Mouse (Mus musculus) spleen, postnatal 0 days (tissue): ENCODE results near the gene Szrd1. TPM values are rescaled to one million over a fixed set of nuclear protein-coding genes. Genes with fewer than 3 reads are reported as not detected.

Experiments
- polyA plus RNA-seq: library from polyadenylated mRNA; unstranded; fragments of >200 nt; fragmentation: Nextera tagmentation; extraction: Ambion mirVana; gene quantifications from 2 replicates; pipeline ENCODE4 v1.2.1, GENCODE M21; 2015

The Szrd1 gene
- polyA plus RNA-seq, result 16.1 and 16.3 TPM in 2 replicates

GRCm38 (mm10) chr4:141139116-141139970, at the start of gene Szrd1:
TSS of gene Szrd1 (minus strand) at chr4:141139775.

DNA sequence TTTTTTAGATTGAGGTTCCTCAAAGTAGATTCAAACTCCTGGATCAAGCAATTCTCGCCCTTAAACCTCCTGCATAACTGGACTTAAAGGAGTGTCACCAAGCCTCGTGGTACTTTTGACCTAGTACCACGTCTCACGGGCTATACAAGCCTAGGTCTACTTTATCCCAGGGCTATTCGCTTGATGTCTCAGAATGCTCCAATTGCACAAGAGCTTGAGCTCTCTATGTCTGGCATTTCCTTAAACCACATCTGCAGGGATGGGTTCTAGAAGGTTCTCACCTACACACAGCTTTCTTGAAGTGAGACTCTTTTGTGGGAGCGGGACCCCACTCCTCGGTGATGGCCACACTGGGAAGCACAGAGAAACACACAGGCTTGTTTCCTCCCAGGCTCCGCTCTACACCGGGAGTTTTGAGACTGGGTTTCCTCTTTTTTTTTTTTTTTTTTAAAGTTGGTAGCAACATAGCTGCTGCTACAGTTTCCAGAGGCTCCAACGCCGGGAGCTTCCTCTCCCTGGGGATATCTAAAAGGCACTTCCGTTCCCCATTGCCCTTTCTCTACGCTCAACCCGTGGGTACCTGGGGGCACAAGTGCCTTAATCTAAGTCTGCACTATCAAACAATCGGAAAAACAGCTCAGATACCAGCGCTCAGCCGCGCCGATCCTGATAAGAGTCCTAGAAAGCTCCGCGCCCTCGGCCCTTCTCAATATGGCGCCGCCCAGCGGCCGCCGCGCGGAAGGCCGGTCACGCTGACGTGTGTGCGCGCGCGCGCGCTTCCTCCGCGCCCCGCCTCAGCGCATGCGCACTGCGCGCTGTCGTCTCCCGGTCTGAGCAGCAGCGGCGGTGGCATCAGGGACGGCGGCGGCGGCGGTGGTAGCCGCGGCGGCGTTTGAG, 7.8 kb upstream of the Szrd1 start, which contains the start of gene Fbxo42:
Gene Fbxo42 (plus strand): TSS at position 802 of the 897 bp plus-strand sequence.

DNA sequence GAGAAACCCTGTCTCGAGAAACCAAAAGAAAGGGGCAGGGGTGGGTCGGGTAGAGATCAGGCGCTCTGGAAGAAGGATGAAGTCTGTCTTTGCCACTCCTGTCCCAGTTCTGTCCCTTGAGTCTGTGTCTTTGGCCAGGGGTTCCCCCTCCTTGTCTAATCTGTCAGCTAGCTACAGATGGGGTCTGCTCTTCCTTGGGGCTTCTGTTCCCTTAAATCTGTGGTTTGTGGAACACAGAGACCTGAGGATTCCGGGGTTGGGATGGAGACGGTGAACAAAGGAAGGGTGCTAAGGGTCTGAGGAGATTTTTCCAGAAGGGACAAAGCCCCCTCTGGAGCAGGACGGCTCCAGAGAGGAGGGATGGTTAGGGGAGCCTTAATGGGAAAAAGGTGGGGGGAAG, 51.5 kb downstream of the Szrd1 start, which contains the start of gene Spata21:
Gene Spata21 (plus strand): TSS at position 301 of the 400 bp plus-strand sequence.

GRCm38 (mm10) chr4:141077681-141078509, 61.7 kb downstream of the Szrd1 start, which contains the start of gene Necap2:
TSS of gene Necap2 (minus strand) at chr4:141078357.

Other genes with a start within 250 kb of the Szrd1 start
- gene Padi2, start 233.4 kb downstream of the Szrd1 start, polyA plus RNA-seq, result 2.7 and 5.5 TPM in 2 replicates
- 195 and 204 TPM in 2 replicates for gene Sdhb, start 178.6 kb downstream of the Szrd1 start, polyA plus RNA-seq
- gene Atp13a2, start 152.9 kb downstream of the Szrd1 start, polyA plus RNA-seq, result 21.9 and 32.8 TPM in 2 replicates
- gene Mfap2, start 129.4 kb downstream of the Szrd1 start, polyA plus RNA-seq, result 110 and 150 TPM in 2 replicates
- gene Crocc, start 79.2 kb downstream of the Szrd1 start, polyA plus RNA-seq, result 1.5 and 1.9 TPM in 2 replicates
- gene Necap2, start 61.4 kb downstream of the Szrd1 start, polyA plus RNA-seq, result 156 and 157 TPM in 2 replicates
- 0.06 and 0.14 TPM in 2 replicates for gene Spata21, start 51.4 kb downstream of the Szrd1 start, polyA plus RNA-seq
- gene Fbxo42, start 8.1 kb upstream of the Szrd1 start, polyA plus RNA-seq, result 20.5 and 25.9 TPM in 2 replicates
- 1.7 and 2.3 TPM in 2 replicates for gene Rsg1, start 74.2 kb upstream of the Szrd1 start, polyA plus RNA-seq
- gene Arhgef19, start 99.7 kb upstream of the Szrd1 start, polyA plus RNA-seq, result 0.42 and 0.90 TPM in 2 replicates
- gene Epha2, start 161.5 kb upstream of the Szrd1 start, polyA plus RNA-seq, result 0.52 and 0.89 TPM in 2 replicates
- gene Fam131c, start 228.4 kb upstream of the Szrd1 start, polyA plus RNA-seq, result 0.11 TPM in 1 of 2 replicates, not detected in the other